Mouse (Mus musculus) megakaryocyte, embryonic 14.5 days (primary cell): ENCODE measurements around the gene Gm14435. TPM values are rescaled to one million over a fixed set of nuclear protein-coding genes. Genes with fewer than 3 reads are reported as not detected.
"Not testable (repeated sequence)": the region's sequence is repeated elsewhere in the genome, so short reads cannot be mapped to it uniquely, and the experiment has no call there.

ENCODE experiments used
- H3K27me3 ChIP-seq: replicated peaks from 2 replicates; pipeline ENCODE3; 2012; ENCODE audit warnings: inconsistent platforms
- H3K36me3 ChIP-seq: replicated peaks from 2 replicates; pipeline ENCODE3; 2012; ENCODE audit warnings: low read length, inconsistent platforms, mixed read lengths
- H3K4me1 ChIP-seq: 2 replicates; pipeline ENCODE4 v1.6.1; 2012; ENCODE audit warnings: inconsistent platforms
- H3K4me3 ChIP-seq: replicated peaks from 2 replicates; pipeline ENCODE3; 2012; ENCODE audit warnings: moderate library complexity, mild to moderate bottlenecking, inconsistent platforms
- H3K9me3 ChIP-seq: 2 replicates; pipeline ENCODE4 v1.6.1; 2012; ENCODE audit warnings: inconsistent platforms
- polyA plus RNA-seq: library from polyadenylated mRNA; stranded (reverse); fragments of >175 nt; gene quantifications from 2 replicates; pipeline ENCODE4 v1.2.3, GENCODE M21; 2012; ENCODE audit warnings: low replicate concordance; ENCODE audit not compliant: insufficient read depth

Gm14435 gene
- polyA plus RNA-seq, result not detected in 2 replicates

DNA sequence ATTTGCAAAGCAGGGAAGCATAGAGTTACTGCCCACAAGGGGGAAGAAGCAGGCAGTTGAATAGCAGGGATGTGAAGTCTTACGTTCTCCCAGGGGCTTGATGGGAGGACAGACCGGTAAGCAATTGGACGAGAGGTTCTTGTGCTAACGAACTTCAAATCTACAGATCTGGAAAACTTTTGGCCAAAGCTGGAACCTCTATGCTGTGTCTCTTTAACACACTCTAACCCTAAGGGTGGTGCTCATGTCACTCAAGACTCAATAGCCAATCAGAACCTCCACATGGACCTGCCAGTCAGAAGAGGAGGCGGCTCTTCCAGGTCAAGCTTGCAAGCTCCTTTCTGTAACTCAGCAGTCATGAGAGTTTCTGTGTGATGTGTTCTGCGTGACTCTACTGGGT lies at the start of gene Gm14435:
Gm14435 (plus strand) TSS at position 301 of the 400 bp plus-strand sequence.
- not testable (repeated sequence) for H3K4me3 ChIP-seq, H3K4me1 ChIP-seq

More for the DNA sequence above, at the start of gene Gm14435:
- not testable (repeated sequence) for H3K36me3 ChIP-seq, H3K9me3 ChIP-seq, H3K27me3 ChIP-seq

Other genes starting within 250 kb of the Gm14435 start
- 0.10 TPM in 1 of 2 replicates, not detected in the other for gene 2210418O10Rik, start 197.0 kb upstream of the Gm14435 start, polyA plus RNA-seq
- gene Gm11009, start 104.1 kb upstream of the Gm14435 start, polyA plus RNA-seq, result not detected in 2 replicates
- gene Gm14434, start 63.2 kb downstream of the Gm14435 start, polyA plus RNA-seq, result not detected in 2 replicates
- not detected in 2 replicates for gene Zfp967, start 97.5 kb downstream of the Gm14435 start, polyA plus RNA-seq
- 3.6 TPM in 1 of 2 replicates, not detected in the other for gene Gm14308, start 212.8 kb downstream of the Gm14435 start, polyA plus RNA-seq
- 0.58 TPM in 1 of 2 replicates, not detected in the other for gene Zfp973, start 246.9 kb downstream of the Gm14435 start, polyA plus RNA-seq